Mouse (Mus musculus): Measurements from ENCODE around the gene Mia3.
"Not testable (repeated sequence)": the region's sequence is repeated elsewhere in the genome, so short reads cannot be mapped to it uniquely, and the experiment has no call there.

Gene Mia3

DNA sequence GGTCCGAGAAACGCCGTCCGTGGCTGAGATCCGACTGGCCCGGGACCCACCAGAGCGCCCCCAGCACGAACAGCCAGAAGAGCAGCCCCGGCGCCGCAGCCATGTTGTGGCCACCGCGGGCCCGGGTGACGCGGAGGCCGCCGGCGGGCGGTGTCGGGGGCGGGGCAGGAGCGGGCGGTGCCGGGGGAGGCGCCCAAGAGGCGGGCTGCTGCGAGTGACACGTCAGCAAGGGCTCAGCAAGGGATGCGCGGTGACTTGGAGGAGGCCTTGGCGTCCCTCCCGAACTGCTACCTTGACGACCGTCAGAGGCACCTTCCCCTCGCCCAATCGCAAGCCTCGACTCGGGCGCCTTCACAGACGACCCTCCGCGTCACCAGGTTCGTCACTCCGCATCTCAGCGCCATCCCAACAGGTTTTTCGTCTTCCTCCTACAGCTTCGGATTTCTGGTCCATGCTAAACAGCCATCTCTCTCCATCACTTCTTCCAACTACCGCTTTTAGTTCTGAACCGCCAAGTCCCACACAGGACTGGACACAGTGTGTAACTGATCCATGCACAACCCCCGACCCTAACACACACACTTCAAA is at the start of gene Mia3:
Mia3 (minus strand) TSS at position 127 of the 588 bp plus-strand sequence.
- peak; percentile 95 for DNase-seq

DNA sequence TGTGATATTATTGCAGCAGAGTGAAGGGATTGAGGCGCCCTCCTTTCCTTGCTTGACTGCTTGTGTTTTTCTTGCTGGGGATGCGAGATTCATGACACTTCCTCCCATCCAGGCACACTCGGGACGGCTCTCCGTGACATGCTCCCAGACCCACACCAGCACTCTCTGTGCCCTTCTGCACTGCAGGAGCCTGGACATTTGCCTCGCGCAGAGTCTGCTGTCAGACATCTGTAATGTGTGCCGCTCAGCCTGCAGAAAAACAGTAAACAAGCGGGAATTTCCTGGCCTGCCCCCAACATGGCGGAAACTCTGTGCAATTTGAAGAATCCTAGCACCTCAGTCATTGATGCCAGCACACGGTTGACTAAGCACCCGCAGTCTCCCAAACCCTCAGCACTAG is 48.5 kb upstream of the Mia3 start, which contains the start of gene Hhipl2:
Hhipl2 (plus strand) TSS at position 343 of the 400 bp plus-strand sequence.
- DNase-seq = no peak

DNA sequence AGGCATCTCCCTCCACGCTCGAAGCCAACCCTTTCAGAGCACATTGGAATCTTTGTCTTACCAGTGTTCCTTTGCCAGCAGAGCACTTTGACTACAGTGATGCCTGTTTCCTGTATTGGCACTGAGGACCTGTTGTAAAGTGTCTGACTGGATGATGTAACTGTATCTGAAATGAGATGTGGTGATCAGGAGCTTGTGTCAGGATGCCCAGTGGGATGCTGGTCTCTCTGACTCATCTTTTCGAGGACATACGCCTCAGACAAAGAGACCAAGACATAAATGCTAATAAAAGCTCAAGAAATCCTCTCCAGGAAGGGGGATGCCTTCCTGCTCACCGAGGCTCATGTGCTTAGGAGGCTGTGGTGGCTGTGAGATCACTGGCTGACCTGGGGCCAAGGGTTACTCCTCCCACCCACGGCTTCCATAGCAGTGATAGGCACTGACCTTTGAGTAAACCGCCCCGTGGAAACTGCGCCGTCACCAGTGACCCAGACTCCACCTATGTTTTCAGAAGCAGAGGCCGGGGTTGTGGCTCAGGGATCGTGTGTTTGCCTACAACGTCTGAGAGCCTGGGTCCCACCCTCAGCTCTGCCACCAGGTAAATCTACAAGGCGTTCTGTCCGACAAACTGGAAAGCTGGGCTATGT is 44.9 kb upstream of the Mia3 start:
- no peak for DNase-seq

DNA sequence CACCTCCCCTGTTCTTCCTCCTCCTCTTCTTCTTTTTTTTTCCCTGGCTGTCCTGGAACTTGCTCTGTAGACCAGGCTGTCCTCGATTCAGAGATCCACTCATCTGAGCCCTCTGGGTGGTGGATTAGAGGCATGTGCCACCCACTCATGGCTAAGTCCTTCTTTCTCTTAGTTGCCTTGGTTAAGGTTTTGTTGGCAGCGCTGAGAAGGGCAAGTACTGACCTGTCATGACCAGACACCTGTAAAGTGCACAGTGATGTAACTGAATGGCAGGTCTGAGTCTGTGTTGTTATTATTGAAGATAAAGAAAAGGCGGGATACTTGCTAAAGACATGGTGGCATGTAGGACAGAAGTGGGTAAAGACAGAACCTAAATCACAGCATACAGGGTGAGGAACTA is 34.0 kb upstream of the Mia3 start:
- DNase-seq = no peak

DNA sequence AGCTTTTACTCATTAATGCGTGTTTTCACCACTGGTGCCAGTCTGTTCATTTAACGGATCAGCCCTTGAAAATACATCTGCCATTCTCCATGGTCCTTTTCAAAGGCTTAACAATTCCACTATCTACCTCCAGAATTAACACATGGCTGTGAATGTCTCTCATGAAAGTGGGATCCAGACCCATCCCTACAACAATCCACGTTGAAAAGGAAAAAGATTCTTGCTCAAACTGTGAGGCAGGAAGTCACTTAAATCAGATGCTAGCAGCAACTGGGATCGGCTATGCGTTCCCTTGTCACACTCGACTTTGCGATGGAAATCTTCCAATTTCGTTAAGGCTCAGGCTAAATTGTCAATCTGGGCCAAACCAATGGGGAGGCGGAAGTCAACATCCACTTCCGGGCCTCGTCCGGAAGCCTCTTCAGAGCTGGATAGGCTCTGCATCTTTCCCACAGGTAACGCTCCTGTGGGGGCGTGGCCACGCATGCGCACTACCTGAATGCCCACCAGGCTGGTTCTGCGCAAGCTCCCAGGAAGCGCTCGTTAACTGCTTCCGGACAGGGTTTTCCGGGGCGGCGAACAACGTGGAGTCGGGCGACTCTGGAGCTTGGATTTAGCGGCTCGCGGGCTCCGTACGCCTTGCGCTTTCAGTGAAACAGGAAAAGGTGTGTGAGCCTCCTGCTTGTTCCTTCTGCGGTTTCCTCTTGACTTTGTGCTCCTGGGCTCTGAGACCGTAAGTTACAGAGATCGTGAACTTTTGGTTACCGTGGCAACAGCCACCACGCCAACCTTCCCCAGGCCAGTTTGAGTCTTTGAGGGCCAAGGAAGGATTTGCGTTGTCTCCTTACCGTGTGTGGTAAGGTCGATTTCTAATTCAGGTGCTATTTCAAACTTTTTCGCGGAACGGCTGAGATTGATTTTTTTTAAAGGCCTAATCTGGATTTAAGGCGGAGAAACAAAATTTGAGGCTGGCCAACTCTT is 19.4 kb upstream of the Mia3 start, which contains the start of gene Taf1a:
Taf1a (plus strand) TSS at position 556 of the 981 bp plus-strand sequence.
- DNase-seq = peak; percentile 89 to 90

DNA sequence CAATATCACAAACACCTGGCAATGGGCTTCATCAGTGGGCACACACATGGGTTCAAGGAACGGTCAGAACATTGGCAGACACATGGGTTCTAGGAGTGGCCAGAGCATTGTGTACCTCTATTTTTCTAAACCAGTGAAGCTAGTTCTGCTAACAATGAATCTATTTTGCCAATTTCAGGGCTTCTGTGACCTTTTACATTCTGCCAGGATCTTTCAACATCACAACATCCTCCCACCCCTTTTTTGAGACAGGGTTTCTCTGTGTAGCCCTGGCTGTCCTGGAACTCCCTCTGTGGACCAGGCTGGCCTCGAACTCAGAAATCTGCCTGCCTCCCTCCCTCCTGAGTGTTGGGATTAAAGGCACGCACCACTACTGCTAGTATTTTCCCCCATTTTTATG is 18.1 kb upstream of the Mia3 start:
- not testable (repeated sequence) for DNase-seq

DNA sequence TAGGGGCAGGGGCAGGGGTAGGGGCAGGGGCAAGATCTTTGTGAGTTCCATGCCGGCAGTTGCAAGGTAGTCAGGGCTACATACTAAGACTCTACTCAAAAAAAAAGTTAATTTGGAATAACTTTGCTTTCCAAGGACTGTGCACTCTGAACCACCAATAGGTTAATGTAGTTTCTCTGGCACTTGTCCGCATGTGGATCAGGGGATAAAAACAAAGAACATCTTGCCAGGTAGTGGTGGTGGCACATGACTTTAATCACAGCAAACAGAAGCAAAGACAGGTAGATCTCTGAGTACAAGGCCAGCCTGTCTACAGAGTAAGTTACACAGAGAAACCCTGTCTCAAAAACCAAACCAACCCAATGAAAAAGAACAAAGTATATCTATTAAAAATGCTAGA is 13.3 kb upstream of the Mia3 start:
- no peak for DNase-seq

DNA sequence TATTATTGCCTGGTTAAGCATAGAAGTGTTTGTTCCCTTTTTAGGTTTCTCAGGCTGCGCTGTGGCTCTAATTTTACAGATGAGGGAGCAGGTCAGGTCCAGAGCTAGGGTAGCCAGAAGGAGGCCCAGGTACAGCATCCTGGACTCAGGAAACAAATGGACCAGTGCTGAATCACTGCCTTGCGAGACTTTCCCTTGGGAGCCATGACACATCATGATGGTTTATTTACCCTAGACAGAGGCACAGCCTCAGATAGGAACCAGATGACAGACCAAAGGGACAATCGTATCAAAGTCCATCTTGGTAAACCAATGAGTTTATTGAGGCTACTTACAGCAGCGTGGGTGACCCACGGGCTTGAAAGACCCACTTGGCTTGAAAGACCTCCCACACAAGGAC is 12.5 kb upstream of the Mia3 start:
- DNase-seq = no peak

DNA sequence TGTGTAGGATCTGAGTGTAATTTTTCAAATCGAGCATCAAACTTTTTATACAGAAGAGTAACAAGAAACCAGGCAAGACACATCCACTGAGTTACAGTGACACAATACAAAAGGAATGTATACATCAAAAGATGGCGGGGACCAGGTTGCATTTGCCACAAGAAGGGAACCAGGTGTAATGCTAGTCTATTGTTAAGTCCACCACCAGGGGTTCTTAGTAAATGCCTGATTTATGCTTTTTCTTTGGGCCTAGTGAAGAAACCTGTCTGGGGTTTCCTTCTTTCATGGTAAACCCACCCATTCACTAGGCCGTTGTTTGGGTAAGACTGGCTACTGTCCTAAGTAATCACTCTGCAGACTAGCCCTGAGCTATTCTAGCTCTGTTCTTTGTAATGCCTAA is 10.0 kb upstream of the Mia3 start:
- not testable (repeated sequence) for DNase-seq

DNA sequence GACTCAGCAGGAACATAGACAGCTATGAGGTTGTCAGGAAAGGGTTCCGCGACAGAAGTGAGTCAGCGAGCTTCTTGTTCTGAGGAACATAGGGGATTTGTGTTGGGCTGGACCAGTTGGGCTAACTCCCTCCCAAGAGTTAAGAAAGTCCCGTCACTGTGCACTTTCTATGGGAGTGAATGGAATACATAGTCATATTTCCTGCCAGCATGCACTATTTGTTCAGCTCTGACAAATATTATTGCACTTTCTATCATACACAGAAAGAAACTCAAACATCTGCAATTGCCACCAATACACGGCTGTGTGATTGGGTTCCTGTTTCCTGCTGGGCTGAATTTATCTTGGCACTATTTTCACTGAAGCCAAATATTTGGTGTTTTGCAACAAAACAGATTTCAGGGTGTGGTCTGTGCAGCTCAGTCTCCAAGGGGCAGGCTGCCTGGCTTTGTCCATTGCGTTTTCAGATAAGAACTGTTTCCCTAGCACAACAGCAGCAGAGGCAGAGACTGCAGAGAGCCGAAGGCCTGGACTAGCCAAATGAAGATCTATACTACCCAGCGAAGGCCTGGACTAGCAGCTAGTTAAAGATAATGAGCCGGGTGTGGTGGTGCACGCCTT is 9.1 kb upstream of the Mia3 start:
- no peak for DNase-seq

DNA sequence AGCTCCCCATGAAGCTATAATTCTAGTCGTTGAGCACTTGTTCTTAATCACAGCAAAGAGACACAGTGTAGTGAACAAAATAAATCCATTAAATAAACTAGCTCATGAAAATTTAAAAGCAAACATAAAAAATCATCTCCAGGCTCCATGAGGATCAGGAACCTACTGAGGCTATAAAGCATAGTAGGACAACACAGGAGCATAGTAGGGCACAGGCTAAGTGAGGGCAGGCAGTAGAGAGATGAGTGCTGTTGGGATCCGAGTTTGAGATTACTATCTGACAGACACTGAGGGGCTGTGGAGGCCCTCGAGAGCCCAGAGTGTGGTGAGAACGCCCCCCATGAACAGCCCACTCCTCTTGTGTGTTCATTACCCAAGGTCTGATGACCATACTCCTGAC is 7.7 kb upstream of the Mia3 start:
- DNase-seq = no peak

DNA sequence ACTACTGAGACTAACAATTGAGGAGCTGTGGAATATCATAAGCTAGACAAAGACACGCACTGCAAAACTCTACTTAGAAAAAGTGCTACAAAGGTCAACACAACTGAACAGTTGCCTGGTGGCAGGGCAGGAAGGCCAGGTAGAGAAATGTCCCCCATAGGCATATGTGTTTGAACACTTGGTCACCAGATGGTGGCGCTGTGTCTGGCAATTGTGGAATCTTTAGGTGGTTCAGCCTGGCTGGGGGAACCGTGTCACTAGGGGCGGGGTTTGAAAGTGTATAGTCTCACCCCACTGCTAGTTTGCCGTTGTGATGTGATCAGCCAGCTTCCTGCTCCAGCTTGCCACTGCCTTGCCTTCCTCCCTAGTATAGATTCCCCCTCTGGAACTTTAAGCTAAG is 5.4 kb upstream of the Mia3 start:
- peak; percentile 8 to 11 for DNase-seq

DNA sequence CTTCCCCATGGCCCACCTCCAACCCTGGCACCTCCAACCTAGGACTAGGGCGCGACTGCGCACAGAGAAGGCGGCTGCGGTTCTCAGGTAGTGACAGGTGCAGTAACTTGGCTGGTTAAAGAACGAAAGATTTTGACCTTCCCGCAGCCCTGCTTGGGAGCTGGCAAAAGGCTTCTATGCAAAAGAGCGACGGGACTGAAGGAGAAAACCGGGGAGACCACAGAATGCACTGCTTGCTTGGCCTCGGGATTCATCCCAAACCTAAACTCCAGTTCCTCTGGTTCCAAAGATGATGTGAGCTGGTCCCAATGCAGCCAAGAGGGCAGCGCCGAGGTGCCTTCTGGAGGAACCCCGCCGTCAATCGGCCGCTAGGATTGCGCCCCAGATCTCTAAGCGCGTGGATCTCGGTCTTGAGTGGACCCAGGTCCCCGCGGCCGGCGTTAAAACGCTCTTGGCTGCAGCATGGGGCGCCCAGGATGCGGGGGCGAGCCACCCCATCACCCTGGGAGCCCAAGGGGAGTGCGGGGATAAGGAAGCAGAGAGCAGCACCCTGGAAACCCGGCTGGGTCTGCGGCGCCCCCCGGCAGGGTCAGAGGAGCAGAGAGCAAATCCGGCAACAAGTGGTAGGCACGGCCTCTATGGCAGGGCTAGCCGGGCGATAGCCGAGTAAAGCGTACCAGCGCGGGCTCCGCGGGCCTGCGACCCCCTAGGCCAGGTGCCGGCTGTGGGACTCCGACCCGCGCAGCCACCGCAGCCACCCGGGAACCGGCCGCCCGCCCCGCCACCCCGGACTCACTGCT is 552 bp downstream of the Mia3 start:
- peak in 1 of 2 experiments; percentile 8 for DNase-seq

DNA sequence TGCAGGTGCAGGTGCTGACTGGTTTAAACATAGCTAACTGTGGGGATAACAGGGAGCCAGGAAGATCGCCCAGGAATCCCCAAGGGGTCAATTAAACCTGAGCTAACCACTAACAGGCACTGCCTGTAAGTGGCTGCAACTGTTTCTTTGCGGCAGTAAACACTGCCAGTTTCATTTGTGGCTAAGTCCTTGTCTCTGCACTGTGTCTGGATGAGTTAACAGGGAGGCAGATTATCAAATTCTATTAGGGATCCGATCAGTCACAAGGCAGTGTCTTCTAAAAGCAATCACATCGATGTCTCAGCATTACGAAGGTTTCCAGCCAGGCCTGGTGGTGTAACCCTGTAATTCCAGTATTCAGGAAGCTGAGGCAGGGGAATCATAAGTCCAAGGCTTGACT is 3.0 kb downstream of the Mia3 start:
- DNase-seq = no peak

DNA sequence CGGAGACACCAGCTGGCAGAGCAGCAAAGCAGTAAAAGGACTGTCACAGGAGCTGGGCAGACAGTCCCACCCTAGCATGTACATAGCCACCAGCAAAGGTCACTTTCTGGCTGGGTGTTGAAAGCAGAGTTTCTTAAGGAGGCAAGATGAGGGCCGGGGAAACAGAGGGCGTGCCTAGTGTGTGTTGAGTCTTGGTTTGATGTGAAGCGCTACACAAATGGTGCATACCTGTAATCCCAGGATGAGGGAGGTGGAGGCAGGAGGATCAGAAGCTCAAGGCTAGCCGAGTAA is 5.8 kb downstream of the Mia3 start:
- no peak for DNase-seq

DNA sequence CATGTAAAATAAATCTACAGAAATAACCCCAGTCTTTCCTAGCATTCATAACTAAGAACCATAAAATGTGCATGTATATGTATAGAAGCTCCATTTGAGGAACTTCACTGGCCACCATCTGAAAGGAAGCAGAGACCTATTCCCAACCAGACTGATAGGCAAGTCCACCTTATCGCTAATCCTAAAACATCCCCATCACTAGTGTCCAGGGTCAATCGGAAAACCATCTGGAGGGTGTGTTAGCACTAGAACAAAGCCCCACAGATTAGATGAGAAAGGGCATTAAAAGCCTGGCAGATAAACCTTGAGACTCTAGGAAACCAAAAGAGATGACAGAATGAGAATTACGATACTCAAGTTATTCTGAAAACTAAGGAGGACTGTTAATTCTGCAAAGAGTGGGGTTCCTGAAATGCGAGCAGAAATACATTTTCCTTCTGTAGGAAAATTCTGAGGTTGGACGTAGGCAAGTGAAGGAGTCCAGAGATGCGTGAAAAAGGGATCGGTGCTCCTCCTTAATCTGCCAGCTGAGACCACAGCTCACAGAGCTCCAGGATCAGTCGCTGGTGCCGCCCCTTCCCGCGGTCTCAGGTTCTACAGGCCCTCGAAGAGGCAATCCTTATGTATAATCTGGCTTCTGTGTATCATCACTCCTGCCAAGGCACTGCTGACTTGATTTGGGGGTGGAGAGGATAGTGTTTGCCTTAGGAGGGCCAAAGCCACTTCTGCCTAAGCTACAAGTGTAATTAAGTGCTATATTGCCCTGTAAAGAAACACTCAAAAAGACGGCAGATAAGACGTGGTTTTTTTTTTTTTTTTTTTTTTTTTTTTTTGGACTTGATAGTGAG is 6.4 kb downstream of the Mia3 start:
- DNase-seq = no peak

DNA sequence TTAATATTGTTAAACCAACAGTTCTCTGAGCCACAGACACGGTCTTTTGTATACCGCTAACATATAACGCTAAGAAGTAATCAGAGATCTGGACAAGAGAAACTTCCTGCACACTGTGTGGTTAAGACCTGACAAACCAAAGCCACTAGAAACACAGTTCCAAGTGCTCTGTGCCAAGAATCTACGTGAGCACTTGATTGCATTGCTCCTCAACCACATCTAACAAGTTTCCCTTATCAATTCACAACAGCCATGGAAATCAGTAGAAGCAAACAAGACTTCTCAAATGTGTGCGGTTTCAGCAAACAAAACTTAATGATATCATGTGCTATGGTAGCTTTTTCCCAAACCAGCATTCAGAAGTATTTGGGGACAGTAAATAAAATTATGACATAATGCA is 7.1 kb downstream of the Mia3 start:
- DNase-seq = no peak

DNA sequence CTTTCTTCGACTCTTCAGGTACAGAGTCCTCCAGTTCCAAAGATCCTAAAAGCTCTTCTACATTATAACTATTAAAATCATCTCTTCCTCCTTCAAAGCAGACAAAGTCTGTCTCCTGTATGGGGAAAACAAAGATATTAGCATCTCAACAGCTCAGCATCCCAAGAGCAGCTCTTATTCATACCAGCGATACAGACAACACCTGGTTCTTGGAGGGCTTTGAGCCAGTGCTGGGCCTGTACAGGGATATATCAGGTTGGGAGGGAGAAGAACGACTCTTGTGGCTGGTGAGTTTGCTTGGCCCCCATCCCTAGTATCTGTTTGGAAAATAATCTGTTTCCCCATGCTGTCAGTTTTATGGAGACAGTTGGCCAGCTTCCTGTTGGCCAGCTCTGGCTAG is 10.5 kb downstream of the Mia3 start:
- DNase-seq = no peak

DNA sequence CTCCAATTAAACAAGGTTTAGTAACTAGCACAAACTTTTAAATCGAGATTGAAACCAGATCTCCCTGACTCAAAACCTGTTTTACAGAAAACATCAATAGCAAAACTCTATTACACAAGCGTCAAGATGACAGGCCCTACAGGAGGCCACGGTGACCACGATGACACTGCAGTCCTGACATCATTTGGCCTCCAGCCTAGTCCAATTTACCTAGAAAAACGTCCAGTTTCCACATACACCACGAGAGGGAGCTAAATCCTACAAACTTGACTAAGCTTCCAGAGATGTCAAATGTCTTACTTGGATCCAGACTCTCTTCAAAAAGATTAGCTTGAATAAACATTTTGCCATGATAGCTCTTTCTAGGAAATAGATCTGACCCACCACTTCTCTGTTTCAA is 19.5 kb downstream of the Mia3 start:
- DNase-seq = peak; percentile 57 to 72

DNA sequence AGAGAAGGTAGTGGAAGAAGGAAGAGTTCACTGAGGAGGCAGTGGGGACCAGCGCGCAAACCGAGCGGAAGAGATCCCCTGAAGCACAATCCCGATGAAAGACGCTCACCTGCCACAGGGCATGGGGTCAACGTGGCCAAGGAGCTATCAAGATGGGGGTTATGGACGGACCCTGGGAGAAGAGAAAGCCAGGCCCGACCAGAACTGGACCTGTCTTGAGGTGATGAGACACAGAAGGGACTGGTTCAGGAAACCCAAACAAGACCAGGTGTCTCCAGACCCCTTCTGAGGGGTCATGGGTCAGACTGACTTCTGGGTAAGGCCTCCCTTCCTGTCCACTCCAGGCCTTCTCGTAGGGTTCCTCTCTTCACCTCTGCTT is 23.5 kb downstream of the Mia3 start:
- no peak for DNase-seq

All from B cell, adult 2 months (primary cell).